Mouse (Mus musculus): ENCODE data around the gene Gm21905.
A peak's percentile ranks its signal among the peaks of the same experiment; 100 is the strongest.

Gm21905 gene

GRCm38 (mm10) chr5:67946321-67946720 is at the start of gene Gm21905:
Gene Gm21905 (minus strand): TSS chr5:67946421.
- DNase-seq (ENCODE audit: low spot score in 2 of 2): no peak

DNA sequence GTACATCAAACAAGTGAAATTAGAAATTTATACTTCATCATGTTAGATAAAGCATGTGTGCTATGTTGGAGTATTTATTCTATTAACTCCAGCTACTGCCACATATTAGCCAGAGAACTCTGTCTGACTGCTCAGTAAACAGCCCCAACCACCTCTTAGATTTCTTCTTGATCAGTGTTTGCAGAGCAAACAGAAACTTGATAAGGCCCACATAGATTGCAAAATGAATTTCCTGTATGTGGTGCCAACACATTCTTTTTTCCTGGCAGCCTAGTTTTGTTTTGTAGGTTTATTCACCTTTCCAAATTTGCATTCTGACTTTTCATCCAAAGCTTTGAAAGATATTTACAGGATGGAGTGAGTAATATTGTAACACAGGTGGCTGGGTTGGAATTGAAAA is 44.2 kb upstream of the Gm21905 start:
- no peak for DNase-seq (ENCODE audit: low spot score in 2 of 2)

DNA sequence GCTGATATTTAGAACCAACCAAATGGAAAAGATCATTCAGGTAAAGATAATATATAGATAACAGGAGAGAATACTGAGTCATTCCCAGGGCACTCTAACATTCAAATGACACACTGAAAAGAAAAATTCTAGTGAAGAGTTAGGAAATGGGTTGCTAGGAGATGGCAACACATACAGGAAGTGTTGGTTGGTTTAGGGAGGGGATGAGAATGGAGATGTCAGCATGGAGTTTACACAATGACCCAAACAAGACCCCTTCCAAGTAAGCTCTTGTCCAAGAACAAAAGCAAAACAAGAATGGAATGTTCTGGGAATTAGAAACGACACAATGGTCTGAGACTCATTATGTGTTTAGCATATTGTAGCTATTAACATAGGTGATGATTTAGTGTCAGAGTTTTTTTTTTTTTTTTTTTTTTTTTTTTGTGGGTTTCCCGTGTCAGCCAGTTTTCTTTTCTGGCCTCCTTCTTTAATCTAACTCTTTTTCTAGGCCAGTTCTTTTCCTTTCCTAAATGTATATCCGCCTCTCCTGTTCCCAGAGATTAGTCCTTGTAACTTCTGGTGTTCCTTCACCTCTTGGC is 35.8 kb upstream of the Gm21905 start:
- DNase-seq (ENCODE audit: low spot score in 2 of 2): no peak

DNA sequence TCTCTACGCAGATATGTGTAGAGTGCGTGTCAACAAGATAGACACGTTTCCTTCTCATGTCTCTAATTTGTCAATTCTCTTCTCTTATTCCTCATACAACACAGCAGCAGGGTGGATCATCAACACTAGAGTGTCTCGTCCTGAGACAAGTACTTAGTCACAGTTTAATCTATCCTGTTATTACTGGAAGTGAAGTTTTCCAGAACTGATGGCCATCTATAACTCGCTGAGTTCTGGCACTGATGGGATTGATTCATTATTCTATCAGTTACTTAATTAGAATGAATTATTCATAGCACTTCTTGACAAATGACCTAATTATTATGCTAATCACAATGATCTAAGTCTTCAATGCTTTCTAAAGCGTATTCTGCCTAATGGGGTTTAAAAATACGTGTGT is 23.3 kb upstream of the Gm21905 start:
- no peak for DNase-seq (ENCODE audit: low spot score in 2 of 2)

GRCm38 (mm10) chr5:67961708-67962629 is 15.7 kb upstream of the Gm21905 start:
- DNase-seq (ENCODE audit: low spot score in 2 of 2): peak; percentile 11 to 38

DNA sequence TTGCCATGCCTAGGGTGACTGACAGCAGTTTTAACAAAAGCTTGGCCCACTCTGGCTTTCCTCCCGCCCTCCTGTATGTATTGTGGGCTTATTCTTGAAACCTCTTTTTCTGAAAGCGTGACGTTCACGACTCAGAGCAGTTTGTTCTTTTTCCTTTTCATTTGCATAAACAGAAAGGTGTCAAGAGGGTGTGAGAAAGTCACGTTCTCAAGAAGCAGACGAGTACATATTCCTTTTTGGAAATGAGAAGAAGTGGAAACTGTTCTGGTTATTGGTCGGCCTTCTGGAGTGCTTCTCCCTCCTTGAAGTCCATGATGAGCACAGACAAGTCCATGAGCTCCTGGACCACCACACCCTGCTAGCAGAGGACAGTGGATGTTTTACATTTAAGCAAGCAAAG is 9.3 kb upstream of the Gm21905 start:
- peak in 1 of 2 experiments; percentile 12 for DNase-seq (ENCODE audit: low spot score in 2 of 2)

GRCm38 (mm10) chr5:67954097-67954496 is 7.9 kb upstream of the Gm21905 start:
- peak in 1 of 2 experiments; percentile 25 for DNase-seq (ENCODE audit: low spot score in 2 of 2)

- DNase-seq (ENCODE audit: low spot score in 2 of 2): no peak
These were observed 1.9 kb upstream of the Gm21905 start for GRCm38 (mm10) chr5:67948074-67948473.

DNA sequence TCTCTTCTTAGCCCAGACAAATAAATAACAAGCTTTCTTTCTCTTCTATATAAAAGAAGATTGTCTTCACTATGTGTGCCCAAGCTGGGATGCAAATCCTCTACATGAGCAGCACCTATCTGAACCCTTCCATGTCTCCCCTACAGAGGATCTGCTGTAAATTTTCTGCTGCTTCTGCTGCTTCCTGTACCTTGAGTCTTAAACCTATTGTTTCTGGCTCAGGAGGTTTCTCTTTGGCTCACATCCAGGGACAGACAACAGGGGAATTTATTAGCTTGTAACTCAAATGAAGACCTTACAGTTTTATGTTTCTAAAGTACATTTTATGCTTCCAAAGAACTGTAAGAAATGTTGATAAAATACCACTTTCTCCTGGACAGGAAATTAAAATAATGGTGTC is 785 bp upstream of the Gm21905 start:
- no peak for DNase-seq (ENCODE audit: low spot score in 2 of 2)

DNA sequence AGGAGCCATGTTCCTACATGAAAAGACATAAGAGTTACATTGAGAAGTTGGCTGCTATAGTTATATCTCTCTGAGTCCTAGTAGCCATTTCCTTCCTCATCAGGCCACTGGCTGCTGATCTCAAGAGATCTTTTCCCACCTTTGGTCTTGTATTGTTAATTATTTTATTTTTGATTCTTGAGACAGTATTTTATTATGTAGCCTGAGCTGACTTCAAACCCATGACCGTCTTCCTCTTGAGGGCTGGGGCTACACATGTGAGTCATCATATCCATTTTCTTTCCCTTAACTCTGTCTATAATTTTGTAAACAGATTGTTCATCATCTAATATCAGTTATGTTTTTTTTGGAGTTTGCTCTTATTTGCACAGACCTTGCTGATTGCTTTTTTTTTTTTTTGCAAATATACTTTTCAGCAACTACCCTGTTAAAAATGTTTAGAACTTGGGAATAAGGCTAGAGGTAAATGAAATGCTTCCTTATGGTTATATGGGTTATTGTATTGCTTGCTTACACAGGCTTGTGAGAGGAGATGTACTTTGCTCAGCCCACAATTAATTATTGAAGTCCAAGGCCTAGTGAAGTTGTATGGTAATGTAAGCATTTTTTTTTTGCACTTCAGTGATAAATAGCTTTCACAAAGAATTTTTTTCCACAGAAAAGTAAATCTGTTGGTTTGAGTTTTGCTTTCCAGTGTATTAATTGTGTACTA is 2.0 kb downstream of the Gm21905 start:
- no peak for DNase-seq (ENCODE audit: low spot score in 2 of 2)

GRCm38 (mm10) chr5:67943199-67943598 is 3.0 kb downstream of the Gm21905 start:
- DNase-seq (ENCODE audit: low spot score in 2 of 2): no peak

- DNase-seq (ENCODE audit: low spot score in 2 of 2): no peak
These were observed 4.9 kb downstream of the Gm21905 start, which contains the start of gene Gm5108 for GRCm38 (mm10) chr5:67941369-67941768. Gene Gm5108 (plus strand): TSS chr5:67941669.

DNA sequence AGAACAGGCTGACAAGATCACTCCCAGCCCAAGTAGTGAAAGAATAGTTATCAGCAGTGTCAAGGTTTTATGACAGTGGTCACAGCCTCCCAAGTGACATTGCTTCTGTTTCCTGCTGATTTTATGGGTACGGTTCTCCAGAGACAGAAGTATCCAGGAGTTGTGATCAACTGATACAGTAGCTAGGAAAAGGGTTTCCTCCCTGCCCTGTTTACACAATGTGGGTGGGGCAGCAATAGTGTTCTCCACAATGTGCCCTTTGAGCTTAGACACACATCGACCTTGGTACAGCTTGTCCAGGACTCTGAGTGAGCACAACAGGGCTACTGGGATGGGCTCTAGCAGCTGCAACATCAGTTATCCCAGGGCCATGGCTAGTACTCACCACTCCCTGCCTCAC is 14.6 kb downstream of the Gm21905 start:
- no peak for DNase-seq (ENCODE audit: low spot score in 2 of 2)

DNA sequence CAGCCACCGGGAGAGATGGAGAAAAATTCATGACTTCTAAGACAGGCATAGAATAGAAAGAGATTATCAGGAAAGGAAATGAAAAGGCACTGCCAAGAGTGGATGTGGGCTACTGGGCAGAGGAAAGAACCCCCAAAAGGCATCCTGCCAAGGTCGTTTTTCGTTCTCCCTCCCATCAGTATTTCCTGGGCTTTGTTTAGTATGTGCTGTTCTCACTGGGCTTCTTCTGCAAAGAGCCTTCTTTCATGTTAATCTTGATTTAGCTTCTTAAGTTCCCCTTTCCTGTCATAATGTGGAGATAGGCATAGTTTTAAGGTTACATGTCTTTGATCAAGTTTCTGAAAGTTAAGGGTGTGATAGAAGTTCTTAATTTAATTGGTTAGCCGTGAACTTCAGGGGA is 15.6 kb downstream of the Gm21905 start:
- DNase-seq (ENCODE audit: low spot score in 2 of 2): no peak

DNA sequence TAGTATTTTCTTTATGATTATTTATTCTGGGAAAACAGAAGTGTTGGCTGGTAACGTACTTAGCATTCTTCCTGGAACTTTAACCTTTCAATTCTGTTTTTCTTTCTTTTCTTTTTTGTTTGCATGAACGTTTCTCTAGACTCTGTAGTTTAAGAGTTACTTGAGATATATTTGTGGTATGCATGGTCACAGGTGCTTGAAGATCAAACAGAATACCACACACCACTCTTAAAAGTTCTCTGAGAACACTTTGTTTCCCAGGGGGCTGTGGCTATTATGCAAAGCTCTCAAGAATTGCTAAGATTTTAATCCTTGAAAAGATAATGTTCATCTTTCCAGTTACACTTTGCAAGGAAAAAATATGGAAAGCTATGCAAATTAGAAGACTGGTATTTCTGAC is 41.7 kb downstream of the Gm21905 start:
- DNase-seq (ENCODE audit: low spot score in 2 of 2): no peak

GRCm38 (mm10) chr5:67898921-67899320 is 47.3 kb downstream of the Gm21905 start:
- no peak for DNase-seq (ENCODE audit: low spot score in 2 of 2)

GRCm38 (mm10) chr5:67884422-67885210 is 61.6 kb downstream of the Gm21905 start:
- no peak for DNase-seq (ENCODE audit: low spot score in 2 of 2)

DNA sequence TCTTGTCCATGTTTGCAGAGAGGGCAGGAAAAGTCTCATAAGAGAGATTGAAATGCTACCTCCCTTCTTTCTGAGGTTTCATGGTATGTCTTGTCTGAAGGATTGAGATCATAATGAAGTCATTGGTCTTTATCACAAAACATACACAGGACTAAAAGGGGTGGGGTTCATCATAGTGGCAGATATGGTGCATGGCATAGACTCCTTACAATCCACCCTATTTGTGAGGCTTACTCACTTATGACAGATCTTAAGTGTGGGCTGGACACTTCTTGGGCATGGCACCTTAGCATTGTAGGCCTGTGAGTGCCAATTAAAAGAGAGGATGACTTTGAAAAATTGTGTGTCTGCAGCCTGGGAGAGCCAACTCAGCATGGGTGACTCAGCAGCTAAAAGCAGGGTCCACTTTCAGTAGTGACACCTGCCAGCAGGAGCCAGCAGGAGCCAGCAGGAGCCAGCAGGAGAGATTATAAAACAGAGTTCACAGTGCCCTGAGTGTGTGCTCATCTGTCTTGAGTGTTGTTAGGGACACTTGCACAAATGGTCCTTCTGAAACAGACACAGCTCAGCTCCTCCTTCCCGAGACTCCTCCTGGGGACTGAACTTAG is 62.6 kb downstream of the Gm21905 start:
- no peak for DNase-seq (ENCODE audit: low spot score in 2 of 2)

All from frontal cortex, postnatal 36 days (tissue).